Mouse (Mus musculus) heart, adult 2 months (tissue): ENCODE data around the gene Kremen1. TPM values are rescaled to one million over a fixed set of nuclear protein-coding genes. Genes with fewer than 3 reads are reported as not detected.
A peak's percentile ranks its signal among the peaks of the same experiment; 100 is the strongest.

Experiments used
- DNase-seq, 2 experiments: peaks; one replicate each; pipeline ENCODE4 v3.0.0; 2021
- H3K27ac ChIP-seq: fragments of 200-600 bp; 2 replicates; pipeline ENCODE4 v1.8.1; 2022
- H3K27me3 ChIP-seq: fragments of 200-500 bp; 2 replicates; pipeline ENCODE4 v1.6.1; 2012; ENCODE audit warnings: mild to moderate bottlenecking, low read length, inconsistent platforms, mixed read lengths; ENCODE audit not compliant: control insufficient read depth, insufficient read depth
- H3K36me3 ChIP-seq: fragments of 200-500 bp; 2 replicates; pipeline ENCODE4 v1.6.1; 2012; ENCODE audit warnings: low read length, inconsistent platforms; ENCODE audit not compliant: control insufficient read depth, insufficient read depth
- H3K4me1 ChIP-seq: fragments of 200-500 bp; 2 replicates; pipeline ENCODE4 v1.6.1; 2011; ENCODE audit warnings: low read length; ENCODE audit not compliant: control insufficient read depth, insufficient read depth
- H3K4me3 ChIP-seq: fragments of 200-600 bp; 2 replicates; pipeline ENCODE4 v1.8.1; 2022
- H3K79me2 ChIP-seq: fragments of 200-500 bp; replicated peaks from 2 replicates; pipeline ENCODE4 v1.6.1; 2012; ENCODE audit warnings: mild to moderate bottlenecking, inconsistent platforms, low read length, moderate library complexity, mixed read lengths; ENCODE audit not compliant: control insufficient read depth, insufficient read depth
- H3K9ac ChIP-seq: fragments of 200-500 bp; 2 replicates; pipeline ENCODE4 v1.6.1; 2012; ENCODE audit warnings: low read depth, mild to moderate bottlenecking, control low read depth, inconsistent platforms, low read length, mixed read lengths
- CTCF ChIP-seq: fragments of 200-600 bp; IDR thresholded peaks from 2 replicates; pipeline ENCODE4 v1.8.1; 2022; ENCODE audit warnings: antibody characterized with exemption, mild to moderate bottlenecking, moderate library complexity
- EP300 ChIP-seq: fragments of 200-500 bp; IDR thresholded peaks from 2 replicates; pipeline ENCODE4 v1.6.1; 2011; ENCODE audit warnings: low read depth, low read length, control low read depth; ENCODE audit not compliant: insufficient read depth
- POLR2A ChIP-seq: fragments of 200-500 bp; IDR thresholded peaks from 2 replicates; pipeline ENCODE4 v1.6.1; 2011; ENCODE audit warnings: mild to moderate bottlenecking, low read depth, low read length, control low read depth; ENCODE audit not compliant: insufficient read depth
- WGBS: fragments of 180-500 bp; shearing (Covaris S2); methylation state at CpG from one replicate; pipeline ENCODE4 v1.1.7; 2018; 5-methylcytosine and 5-hydroxymethylcytosine counted together
- intact Hi-C: fragments of 180-260 bp; cut with DNase I; formaldehyde crosslinking; loops from one replicate; pipeline ENCODE4 v1.15.1; 2025
- polyA plus RNA-seq: library from polyadenylated mRNA; depleted of rRNA; stranded (reverse); fragments of >200 nt; gene quantifications from 2 replicates; pipeline ENCODE4 v1.2.3, GENCODE M21; 2012
- total RNA-seq, 2 experiments: library from RNA; stranded (reverse); gene quantifications; 2 replicates each; pipeline ENCODE4 v1.2.3; 2021

Kremen1 gene
- total and polyA plus RNA-seq, 3 experiments: 59.7 to 93.9 (median 80.3) TPM

DNA sequence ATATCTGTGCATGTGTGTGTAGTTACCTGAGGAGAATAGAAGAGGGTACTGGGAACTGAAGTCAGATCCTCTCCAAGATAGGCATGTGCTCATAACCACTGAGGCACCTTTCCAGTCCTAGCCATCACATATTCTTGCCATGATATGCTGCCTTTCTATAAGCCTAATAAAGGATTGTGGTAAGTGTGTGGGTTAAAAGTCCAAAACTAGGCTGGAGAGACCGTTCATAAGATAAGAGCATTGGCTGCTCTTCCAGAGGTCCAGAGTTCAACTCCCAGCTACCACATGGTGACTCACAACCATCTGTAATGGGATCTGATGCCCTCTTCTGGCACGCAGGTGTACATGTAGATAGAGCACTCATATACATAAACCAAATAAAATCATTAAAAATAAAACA is 22.6 kb upstream of the Kremen1 start:
- no peaks in the 10 kb centered on the region for H3K36me3 ChIP-seq
- TF ChIP-seq CTCF: peak; percentile 33
- TF ChIP-seq EP300: no peak
- WGBS: 83% methylated on average over 2 of the region's 2 CpGs

DNA sequence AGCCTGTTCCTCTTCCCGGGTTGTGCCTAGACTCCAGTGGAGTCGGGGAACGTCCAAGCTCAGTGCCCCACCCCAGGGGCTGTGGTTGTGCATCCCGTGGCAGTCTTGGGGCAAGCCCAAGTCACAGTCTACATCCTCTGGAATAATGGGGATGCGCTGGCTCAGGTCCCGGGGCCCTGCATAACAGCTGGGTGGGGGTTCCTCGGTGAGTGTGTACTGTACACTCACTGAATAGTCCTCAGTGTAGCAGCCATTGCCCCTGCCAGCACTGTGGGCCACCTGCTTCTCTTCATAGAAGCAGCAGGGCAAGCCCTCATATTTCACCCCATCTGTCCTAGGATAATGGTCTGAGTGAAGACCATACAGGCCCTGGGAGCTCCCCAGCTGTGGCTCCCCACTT is 19.6 kb upstream of the Kremen1 start:
- Histone ChIP-seq H3K27ac (no peak overlapping the region), H3K79me2 (no peaks in the 10 kb centered on the region), H3K4me3 (no peak overlapping the region), H3K4me1 (no peaks in the 10 kb centered on the region), H3K9ac (no peak overlapping the region), H3K27me3 (no peaks in the 10 kb centered on the region), H3K36me3 (no peaks in the 10 kb centered on the region)
- TF ChIP-seq CTCF: no peak
- DNase-seq: no peak
- intact Hi-C loops: no loop called here
- WGBS: 86% methylated on average over 7 of the region's 7 CpGs

More for the DNA sequence above, 22.6 kb upstream of the Kremen1 start:
- Histone ChIP-seq H3K4me1 (no peaks in the 10 kb centered on the region), H3K9ac (no peak overlapping the region), H3K79me2 (no peaks in the 10 kb centered on the region), H3K27me3 (no peaks in the 10 kb centered on the region), H3K4me3 (no peak overlapping the region), H3K27ac (no peak overlapping the region)
- intact Hi-C loops: no loop called here
- no peak for DNase-seq

DNA sequence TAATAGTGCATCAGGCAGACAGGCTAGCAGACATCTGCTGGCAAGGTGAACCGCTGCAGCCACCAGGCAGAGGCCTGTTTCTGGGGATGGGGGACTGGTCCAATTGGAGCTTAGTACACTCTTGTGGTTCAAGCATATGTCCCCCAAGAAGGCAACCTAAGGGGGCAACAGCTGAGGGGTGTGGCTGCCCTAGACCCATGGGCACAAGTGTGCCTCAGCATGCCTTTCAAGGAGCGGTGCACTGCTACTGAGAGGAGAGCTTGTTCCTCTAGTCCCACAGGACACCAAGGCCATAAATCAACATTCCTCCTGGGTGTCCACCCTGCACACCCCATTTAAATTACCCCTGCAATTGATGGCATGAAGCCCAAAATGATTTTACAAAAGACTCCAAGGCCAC is 17.1 kb upstream of the Kremen1 start:
- Histone ChIP-seq H3K27ac (no peak overlapping the region), H3K79me2 (no peaks in the 10 kb centered on the region), H3K4me1 (no peaks in the 10 kb centered on the region), H3K27me3 (no peaks in the 10 kb centered on the region), H3K36me3 (no peaks in the 10 kb centered on the region), H3K9ac (no peak overlapping the region), H3K4me3 (no peak overlapping the region)
- TF ChIP-seq CTCF (no peak), POLR2A (no peak), EP300 (no peak)
- WGBS: 90% methylated on average over 2 of the region's 2 CpGs
- intact Hi-C loops: no loop called here
- DNase-seq: no peak

DNA sequence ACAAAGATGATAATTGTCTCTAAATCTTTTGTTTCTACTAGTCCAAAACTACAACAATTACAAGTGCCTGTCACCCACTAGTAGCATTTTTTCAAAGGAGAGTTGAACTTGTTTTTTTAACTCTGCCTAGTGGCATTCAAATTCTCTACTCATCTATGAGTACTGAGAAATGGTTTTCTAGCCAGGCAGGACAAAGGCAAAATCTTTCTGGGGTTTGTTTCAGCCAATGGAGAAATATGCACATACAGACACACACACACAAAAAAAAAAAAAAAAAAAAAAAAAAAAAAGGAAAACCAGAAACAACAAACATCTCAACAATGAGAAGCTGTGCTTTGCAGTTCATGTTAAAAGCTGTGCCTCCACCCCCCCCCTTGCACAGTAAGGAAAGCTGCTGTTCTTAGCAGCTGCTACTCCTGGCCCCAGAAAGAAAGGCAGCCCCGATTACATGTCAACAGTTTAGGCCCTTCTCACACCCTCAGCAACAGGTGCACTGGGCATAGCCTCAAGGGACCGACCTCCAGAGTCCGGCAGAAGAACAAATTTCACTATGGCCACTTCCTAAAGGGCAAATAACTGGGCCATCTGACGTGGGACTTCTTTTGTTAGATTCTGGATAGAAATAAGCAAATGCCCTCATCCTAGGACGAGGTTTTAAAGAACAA is 16.1 kb upstream of the Kremen1 start:
- Histone ChIP-seq H3K4me1 (no peaks in the 10 kb centered on the region), H3K27ac (no peak overlapping the region), H3K4me3 (no peak overlapping the region), H3K27me3 (no peaks in the 10 kb centered on the region), H3K36me3 (no peaks in the 10 kb centered on the region), H3K79me2 (no peaks in the 10 kb centered on the region), H3K9ac (no peak overlapping the region)
- TF ChIP-seq CTCF (no peak), EP300 (no peak), POLR2A (no peak)
- 69% methylated on average over 5 of the region's 5 CpGs for WGBS
- no peak for DNase-seq
- intact Hi-C loops: no loop called here

DNA sequence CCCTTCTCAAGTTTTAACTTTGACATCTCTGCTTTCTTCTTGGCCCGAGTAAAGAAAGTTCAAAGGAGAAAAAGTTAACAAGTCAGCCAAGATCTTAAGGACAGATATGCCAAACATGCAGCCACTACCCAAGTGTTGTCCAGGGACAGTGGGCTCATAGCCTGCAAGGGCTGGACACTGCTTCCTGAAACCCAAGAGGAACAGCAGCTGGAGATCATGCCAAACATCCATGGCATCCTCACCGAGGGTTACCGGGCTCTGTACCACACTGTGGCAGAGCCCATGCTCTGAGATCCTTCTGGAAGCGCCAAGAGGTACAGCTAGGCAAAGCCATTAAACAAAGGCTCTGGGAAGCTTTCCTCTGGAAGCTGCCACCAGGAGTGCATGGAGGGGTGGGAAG is 13.9 kb upstream of the Kremen1 start:
- H3K4me1 ChIP-seq: no peaks in the 10 kb centered on the region
- H3K9ac ChIP-seq: no peak overlapping the region
- no peaks in the 10 kb centered on the region for H3K79me2 ChIP-seq
- H3K27me3 ChIP-seq: no peaks in the 10 kb centered on the region
- WGBS: 68% methylated on average over 4 of the region's 4 CpGs
- intact Hi-C loops: no loop called here
- no peak for DNase-seq
- TF ChIP-seq EP300 (no peak), CTCF (no peak), POLR2A (no peak)
- no peaks in the 10 kb centered on the region for H3K36me3 ChIP-seq
- H3K27ac ChIP-seq: no peak overlapping the region
- H3K4me3 ChIP-seq: no peak overlapping the region

DNA sequence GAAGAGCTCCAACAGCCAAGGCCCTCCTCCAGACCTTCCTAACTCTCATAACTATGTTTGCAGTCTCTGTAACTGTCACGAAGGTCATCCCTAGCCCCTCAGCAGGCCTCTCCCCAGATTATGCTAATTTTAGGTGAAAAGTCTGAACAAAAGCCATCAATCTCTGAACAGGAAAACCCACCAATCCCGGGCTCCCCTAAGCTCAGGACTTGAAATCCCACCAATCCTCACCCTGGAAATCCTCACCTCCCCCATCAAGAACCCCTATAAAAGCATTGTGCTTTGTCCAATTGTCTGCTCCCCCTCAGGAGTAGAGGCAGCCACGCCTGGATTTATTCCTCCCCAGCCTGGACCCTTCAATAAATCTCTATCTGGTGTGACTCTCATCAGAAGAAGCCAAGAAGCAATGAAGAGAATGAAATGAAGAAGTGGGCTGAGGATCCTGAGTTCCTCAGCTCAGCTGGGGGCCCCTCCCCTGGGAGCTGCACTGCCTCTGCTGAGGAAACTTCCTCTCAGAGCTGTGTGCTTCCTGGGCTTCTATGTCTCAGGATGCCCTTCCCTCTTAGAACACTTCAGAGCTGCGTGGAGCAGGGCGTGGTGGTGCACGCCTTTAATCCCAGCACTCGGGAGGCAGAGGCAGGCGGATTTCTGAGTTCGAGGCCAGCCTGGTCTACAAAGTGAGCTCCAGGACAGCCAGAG is 11.3 kb upstream of the Kremen1 start:
- H3K36me3 ChIP-seq: no peaks in the 10 kb centered on the region
- no peak overlapping the region for H3K4me3 ChIP-seq
- intact Hi-C loops: no loop called here
- no peaks in the 10 kb centered on the region for H3K79me2 ChIP-seq
- H3K27me3 ChIP-seq: no peaks in the 10 kb centered on the region
- no peaks in the 10 kb centered on the region for H3K4me1 ChIP-seq
- no peak overlapping the region for H3K27ac ChIP-seq
- TF ChIP-seq CTCF: no peak
- TF ChIP-seq EP300: no peak
- no peak for TF ChIP-seq POLR2A
- no peak for DNase-seq
- 69% methylated on average over 9 of the region's 9 CpGs for WGBS
- H3K9ac ChIP-seq: no peak overlapping the region
